Mouse (Mus musculus) adrenal gland, postnatal 14 days (tissue): Measurements from ENCODE around the gene Gdpd5. TPM values are rescaled to one million over a fixed set of nuclear protein-coding genes. Genes with fewer than 3 reads are reported as not detected.
"Not testable (repeated sequence)": the region's sequence is repeated elsewhere in the genome, so short reads cannot be mapped to it uniquely, and the experiment has no call there.

Experiments used
- DNase-seq: peaks from one replicate; pipeline ENCODE4 v3.0.0; 2021; ENCODE audit warnings: mixed read lengths
- total RNA-seq: library from RNA; stranded (reverse); gene quantifications from 2 replicates; pipeline ENCODE4 v1.2.3, GENCODE M21; 2021

Gdpd5 gene
- total RNA-seq, 1 experiment from 2014 or later: 11.0 TPM

DNA sequence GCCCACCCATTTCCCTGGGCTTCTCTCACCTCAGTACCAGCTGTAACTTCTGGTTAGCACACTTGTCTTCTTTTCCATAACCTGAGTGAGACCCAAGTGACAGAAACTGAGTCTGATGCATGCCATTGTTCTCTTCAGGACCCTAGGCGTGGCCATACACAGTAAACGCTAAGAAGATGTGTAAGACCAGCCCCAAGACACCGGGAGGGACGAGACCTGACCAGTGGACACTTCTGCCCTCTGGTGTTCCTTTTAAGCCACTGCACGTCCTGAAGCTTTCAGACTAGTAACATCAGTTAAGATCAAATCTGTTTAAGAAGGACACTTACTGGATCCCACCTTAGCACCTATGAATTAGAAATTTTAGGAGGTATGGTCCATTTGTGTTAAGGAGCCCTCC lies 16.1 kb upstream of the Gdpd5 start:
- DNase-seq: peak; percentile 78

DNA sequence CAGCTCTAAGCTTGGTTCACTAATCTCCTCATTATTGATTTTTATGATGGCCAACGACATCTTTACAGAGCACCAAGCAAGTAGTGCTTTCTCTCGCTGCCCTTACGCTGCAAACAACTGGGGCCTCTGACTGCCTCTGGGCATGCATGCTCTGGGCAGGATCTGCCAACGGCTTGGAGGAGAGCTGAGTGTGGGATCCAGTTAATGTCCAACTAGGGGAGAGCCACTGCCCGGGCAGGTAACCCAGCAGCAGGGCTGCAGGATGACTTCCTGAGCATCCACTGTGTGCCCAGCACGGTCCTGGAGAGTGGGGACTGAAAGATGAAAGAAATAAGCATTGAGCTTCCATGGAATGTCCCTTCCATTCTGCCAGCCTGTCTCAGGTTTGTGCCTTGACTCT lies 14.5 kb upstream of the Gdpd5 start:
- no peak for DNase-seq

DNA sequence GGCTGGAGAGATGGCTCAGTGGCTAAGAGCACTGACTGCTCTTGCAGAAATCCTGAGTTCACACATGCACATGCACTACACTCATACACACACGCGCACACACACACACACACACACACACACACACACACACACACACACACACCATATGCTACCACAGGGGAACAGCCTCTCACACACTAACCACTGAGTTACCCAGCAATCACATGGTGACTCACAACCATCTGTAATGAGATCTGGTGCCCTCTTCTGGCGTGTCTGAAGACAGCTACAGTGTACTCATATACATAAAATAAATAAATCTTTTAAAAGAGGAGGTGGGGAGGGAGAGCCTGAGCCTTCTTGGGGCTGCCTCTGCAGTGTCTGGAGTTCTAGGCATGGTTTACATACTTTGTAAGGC lies 6.9 kb upstream of the Gdpd5 start:
- not testable (repeated sequence) for DNase-seq

DNA sequence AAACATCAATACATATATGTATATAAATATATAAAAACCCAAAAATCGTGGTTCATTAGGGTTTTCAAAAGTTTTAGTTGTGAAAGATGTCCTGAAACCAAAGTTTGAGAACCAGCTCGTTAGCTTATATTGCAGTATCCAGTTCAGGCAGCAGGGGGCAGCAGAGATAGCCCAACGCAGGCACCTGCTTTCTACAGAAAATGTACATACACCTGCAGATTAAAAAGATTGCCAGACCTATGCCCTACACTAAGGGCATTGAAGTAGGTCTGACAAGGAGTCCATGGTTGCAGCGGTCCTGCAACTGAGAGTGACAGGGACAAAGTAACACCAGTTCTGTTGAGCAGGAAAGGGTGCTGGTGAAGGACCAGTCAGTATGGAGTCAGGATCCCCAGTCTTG lies 5.8 kb upstream of the Gdpd5 start:
- DNase-seq: peak; percentile 82

DNA sequence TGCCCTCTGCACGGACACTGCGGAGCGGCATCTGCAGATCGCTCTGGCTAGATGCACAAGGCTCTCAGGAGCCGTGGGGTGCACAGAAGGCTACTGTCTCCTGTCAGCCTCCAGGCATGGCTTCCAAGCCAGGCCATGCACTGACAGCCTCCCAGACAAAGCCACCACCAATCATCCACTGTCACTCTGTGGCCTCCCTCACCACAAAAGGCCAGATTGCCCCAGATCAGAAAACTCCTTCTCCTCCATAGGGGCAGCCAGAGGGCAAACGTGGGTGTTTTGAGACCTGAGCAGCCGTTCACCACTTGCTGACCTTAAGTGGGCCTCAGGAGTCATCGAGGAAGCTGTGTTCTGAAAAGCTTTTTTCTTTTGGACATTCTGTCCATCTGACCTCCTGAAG lies 2.3 kb upstream of the Gdpd5 start:
- no peak for DNase-seq

DNA sequence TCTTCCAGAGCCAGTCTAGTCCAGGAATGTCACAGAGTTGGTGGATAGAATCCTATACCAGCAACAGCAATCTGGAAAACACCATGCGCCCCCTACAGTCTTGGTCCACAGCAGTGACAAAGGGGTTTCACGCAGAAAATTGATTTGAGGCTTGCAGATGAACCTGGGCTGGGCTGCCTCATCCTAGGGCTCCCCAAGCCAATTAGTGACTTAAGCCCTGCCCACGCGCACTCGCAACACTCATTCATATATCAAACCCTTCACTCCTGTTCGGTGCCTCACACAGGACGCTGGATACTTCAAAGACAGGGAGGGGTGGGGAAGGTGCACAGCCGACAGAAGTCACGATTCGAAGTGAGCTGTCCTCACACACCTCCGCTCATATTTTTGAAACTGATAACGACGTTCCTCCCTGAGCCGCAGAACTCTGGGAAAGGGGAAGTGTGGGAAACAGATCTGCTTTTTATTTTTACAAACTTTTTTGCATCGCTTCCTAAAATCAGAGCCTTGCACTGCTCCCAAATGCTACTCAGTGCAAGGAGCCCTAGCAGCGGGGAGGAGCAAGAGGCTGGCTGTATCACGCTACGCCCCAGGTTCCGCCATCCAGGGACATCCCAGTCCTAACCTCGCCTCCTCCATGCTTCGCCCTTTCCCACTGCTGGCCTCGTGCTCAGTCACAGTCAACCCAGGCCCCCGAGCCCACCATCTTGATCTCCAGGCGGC lies 562 bp upstream of the Gdpd5 start:
- DNase-seq: peak; percentile 44

DNA sequence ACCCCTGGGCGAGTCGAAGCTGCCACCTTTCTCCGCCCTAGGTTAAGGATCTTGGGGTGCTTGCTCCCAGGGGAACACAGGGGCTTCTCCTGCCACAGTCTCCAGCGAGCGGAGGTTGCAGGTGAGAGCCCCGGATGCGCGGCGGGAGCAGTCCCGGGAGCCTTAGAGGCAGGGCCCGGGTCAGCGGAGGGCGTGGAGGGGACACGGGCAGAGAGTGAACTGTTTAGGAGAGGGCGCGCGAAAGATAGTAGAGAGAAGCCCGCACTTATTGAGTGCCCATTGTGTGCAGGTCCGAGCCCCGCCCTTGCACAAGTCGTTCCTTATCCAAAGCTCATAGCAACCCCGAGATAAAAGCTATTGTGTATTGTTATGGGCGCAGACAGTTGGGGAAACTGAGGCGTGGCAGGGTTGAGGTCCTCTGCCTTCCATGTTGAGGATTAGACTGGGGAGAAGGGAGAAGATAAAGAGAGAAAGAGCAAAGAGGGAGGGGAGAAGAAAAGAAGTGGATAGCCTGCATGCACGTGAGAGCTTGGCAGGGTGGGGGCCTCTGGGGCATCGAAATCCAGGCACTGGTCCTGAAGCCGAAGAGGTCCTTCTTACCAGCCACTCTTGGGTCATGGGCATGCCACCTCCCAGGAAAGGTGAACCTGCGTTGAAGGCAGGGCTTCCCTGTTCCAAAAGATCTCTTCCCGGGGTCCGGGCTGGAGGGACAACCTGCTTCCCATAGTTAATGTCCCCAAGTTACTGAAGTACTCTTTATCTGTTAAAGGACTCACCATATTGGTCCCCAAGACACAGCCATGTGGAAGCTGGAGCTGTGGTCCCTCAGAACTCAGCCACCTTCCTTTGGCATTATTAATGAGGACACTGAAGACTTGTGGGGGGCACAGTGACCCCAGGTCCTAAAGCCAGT lies 1.1 kb downstream of the Gdpd5 start:
- DNase-seq: peak; percentile 38

DNA sequence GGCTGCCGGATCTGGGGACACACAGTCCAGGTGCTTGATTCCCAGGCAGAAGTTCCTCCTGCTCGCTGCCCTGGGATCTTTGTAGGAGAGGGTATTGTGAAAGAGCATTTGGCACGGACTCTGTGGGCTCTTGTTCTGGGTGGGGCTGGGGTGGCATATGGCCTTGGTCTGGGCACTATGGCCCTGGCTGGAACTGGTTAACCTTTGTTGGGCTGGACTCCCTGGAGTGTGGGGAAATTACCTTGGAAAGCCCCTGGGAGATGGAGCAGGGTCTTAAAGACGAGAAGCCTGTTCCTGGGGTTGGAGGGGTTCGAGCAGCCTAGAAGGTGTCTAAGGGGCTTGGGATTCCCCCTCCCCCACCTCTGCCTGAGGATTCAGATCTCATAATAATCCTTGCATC lies 2.0 kb downstream of the Gdpd5 start:
- DNase-seq: peak; percentile 56

DNA sequence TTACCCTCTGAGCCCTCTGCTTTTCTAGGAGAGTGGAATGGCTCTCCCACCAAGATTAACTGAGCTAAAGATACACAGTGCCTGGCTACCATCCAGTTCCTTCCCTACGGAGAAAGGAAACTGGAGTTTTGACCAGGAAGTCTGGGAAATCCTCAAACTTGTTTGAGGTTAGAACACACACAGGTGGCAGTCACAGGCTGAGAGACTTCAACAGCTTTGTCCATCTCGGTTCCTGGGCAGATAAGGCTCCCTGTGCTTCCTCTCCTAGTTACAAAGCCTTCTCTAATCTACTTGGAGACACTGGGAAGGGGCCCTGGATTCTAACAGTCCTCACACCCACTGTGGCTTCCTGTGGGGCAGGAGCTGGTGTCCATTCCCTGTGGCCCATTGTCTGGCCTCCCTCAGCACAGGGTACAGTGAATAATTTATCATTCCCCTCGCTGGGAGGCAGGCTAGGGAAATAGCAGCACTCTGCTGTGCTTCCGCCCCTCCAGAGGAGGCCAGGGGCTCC lies 2.9 kb downstream of the Gdpd5 start:
- peak; percentile 49 for DNase-seq

DNA sequence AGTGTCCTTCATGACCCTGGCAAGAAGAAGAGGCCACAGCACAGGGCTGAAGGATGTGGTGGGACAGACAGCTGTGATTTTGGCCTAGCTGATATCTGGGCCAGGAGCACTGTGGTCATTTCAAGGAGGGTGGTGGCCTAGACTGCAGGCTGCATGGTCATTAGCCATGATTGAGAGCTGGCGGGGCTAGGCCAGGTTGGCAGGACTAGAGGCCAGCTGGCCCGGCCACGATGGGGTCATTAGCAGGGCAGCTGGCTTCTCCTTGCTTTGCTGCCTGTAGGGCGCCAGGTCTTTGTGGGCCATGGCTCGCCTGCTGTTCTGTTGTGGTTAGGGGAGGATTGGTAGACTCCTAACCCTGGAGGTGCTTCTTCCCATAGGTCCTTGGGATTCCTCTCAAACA lies 4.8 kb downstream of the Gdpd5 start:
- peak; percentile 71 for DNase-seq

DNA sequence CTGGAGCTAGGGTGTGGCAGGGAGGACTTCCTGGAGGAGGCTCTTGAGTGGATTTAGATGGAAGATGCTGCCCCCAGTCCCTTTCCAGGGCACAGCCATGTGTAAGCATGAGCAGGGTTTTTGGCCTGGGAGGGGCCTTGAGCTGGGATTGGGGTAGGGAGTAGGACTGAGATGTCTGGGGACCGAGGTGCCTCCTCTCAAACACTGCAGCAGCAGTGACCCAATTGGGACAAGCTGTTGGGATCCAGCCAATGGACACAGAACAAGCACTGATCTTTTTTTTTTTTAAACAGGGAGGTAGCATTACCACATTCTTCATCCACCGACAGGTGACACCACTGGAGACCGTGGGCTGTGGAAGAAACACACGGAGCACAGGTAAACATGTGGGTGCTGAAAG lies 5.6 kb downstream of the Gdpd5 start:
- DNase-seq: no peak

DNA sequence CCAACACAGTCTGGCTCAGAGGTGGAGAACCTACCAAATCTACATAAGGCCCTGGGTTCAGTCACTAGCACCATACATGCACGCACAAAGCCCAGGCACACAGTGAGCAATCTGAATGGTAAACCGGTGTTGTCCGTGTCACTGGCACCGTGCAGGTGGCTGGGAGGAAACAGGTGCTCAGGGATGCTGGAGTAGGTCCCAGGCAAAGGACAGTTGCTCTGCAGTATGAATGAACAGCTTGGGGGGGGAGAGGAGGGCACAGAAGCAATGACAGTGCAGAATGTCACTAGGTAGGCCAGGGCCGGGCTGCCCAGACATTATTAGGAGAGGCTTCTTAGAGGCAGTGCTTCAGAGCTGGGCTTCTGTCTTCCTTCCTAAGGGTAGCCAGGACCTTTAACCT lies 6.1 kb downstream of the Gdpd5 start:
- no peak for DNase-seq

DNA sequence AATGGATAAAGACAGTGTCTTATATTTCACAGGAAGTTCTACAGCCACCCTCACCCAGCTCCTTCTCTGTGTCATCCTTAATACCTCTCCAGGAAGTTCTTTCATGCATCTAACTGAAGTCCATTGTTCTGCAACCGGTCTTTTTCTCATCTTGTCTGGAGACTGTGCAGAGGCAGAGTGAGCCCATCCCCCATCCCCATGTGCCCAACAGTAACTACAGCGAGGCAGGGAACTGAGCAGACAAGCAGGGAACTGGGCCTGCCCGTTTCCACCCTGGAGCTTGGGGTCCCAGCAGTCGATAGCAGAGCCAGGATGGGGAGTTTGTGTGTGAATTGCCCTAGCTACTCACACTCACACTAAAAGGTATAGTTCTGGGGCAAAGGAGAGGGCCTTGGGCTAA lies 9.3 kb downstream of the Gdpd5 start:
- no peak for DNase-seq

DNA sequence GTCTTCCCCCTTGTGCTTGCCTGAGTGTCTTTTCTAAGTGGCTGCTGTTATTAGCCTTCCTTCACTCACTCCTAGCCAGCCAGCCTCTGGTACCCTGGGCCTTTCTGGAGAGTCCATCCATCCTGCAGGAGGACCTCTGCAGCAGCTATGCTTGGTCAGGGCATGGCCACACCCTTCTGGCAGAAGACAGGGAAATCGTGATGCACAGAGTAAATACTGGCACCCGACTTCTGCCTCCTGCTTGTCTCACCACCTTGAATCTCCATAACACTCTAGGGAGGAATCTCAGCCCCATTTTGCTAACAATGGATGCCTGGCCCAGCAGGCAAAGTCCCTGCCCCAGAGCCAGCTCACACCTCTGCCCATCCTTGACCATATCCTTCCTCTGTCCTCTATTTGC lies 11.5 kb downstream of the Gdpd5 start:
- no peak for DNase-seq

DNA sequence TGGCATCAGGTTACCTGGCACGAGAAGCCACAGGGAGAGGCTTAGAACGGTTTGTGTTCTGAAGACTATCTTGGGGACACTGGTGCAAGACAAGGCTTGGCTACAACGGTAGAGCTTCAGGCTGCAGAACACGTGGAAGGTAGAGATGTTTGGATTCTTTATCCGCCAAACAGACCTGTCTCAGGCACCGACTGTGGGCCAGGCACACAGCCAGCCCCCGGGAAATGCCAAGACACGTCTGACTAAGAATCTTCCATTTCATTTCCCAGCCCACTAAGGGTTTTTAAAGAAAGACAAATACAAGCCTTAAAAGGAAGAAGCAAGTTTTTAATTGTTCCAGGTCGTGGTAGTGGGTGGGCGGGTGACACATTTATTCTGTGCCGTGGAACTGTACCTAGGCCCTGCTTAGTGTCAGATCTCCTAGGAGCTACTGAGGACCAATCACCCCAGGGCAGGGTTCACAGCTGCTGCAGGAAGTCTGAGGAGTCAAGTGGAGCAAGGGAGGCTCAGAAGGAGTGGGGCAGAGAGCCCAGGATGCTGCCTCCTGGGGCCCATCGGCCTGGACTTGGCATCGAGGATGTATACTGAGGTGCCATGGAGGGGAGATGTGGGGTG lies 12.6 kb downstream of the Gdpd5 start:
- no peak for DNase-seq

DNA sequence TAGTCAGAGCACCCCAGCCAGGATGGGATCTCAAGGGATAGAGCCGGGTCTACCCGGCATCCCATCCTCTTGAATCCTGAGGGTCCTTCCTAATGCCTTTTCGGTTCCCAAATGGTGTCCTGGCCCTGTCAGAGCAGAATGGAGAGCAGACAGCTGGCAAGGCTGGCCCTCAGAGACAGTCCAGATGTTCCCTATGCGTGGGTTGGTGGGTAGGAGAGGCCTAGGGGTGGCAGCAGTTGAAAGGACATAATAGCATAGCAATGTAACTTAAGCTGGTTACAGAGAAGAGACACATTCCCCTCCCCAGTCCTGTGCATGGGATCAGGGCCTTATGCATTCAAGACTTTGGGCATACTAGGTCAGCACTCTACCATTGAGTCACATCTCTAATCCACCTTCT lies 14.2 kb downstream of the Gdpd5 start:
- DNase-seq: no peak

DNA sequence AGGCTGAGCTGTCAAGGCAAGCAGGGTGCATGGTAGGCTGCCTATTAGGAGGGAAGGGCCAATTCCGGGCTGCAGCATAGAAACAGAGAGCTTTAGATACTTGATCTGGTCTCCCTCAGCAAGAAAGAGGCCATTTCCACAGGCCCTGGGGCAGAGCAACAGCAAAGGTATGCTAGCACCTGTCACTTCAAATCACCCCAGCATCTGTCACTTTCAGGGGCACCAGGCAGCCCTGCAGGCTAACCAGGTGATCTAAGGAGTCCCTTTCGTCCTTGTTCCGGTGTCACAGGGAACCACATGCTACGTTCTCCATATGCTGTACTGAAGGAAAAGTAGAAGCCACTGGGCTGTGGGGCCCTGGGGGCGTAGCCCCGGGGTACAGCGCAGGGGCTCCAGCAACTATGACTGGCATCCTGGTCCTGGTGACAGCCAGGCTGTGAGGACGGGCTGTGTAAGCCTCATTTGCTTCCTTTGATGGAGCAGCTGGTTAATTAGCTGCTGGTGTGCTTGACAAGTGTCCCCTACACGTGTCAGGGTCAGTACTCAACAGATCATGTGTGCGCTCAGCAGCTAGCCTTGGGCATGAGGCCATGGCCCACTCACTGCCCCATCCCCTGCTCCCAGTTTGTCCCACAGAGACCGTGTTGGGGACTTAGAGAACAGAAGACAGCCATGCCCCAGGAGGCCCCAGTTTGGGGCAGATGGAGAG lies 14.8 kb downstream of the Gdpd5 start:
- DNase-seq: peak; percentile 56

DNA sequence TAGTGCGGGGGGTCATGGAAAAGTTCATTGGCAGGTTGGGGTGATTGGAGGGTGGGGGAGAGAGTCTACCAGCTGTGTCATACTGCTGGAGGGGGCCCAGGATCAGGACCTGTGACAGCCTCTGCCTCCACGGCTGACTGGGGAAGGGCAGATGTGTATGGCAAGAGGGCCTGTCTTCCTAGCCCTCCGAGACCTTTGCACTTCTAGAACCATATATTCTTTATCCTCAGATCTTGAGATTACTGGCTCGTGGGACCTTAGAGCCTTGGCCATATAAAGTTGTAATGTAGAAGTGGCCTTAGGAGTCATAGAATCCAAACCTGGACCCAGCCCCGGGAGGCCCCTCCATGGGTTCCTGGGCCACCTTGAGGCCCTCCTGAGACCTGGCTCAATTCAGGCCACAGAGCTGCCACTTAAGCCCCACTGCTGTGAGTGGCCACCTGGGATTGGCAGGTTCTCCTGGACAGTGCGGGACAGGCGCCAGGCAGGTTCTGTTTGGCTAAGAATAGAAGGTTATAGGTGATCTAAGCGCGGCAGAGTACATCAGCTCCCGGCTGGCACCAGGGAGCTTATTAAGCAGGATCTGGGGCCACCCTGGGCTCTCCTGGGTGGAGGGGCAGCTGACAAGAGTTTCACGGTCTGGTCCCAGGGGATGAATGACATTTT lies 15.9 kb downstream of the Gdpd5 start:
- DNase-seq: no peak

DNA sequence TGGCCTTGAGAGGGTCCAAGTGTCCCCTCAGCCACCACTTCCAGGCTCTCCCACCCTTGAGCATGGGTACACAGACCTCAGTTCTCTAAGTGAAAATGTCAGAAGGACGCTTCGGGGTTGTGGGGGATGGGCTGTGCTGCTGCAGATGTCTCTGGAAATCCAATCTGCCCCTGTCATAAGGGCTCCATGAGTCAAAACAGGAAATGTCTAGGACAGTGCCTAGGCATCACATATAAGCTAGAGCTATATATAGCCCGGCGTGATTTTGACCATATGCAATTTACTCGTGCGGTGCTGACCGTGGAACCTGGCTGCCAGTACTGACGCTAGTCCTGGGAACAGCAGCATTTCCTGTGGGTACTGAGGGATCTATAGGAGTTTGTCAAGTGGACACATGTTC lies 20.2 kb downstream of the Gdpd5 start:
- DNase-seq: no peak

DNA sequence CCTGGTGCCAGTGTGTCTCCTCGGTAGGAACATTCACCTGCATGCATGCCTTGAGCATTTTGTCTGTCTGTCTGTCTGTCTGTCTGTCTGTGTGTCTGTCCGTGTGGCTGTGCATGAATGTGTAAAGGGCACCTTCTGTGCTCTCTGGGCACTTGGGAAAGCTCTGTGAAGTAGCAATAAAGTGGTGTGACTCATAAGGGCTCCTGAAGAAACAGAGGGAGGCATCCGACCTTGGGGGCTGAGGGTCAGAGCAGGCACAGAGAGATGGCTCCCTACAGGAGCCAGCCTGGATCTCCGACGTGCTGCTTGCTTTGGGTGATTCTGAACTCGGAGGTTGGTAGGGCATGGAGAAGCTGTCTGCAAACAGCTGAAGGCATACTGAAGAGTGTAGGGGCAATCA lies 21.3 kb downstream of the Gdpd5 start:
- DNase-seq: peak; percentile 54

DNA sequence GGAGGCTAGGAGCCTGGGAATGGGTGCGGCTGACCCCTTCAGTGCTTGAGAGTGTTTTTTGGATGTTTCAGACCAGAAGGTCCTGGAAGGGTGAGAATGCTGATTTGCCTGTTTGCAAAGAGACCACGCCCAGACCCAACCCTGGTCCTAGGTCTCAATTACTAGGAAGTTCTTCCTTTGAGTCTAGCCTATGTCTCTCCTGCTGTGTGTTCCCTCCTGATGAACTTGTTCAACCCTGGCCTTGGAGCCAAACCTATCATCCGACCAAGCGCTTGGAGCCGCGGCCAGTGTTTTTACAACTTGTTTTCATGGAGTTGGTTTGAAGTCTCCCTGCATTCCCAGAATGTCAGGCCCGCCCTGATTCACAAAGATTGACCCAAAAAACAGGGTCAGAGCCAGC lies 22.0 kb downstream of the Gdpd5 start:
- DNase-seq: no peak
